Mouse (Mus musculus) pancreas, adult 10 weeks (tissue): ENCODE measurements around the gene Gm21541. TPM values are rescaled to one million over a fixed set of nuclear protein-coding genes. Genes with fewer than 3 reads are reported as not detected.

Experiments used
- polyA plus RNA-seq: library from polyadenylated mRNA; stranded (reverse); fragments of 350-450 nt; fragmentation: Illumina TruSeq; extraction: RNeasy Lipid Tissue Mini Kit (QIAGEN cat#74804); gene quantifications from one replicate; pipeline ENCODE4 v1.2.3, GENCODE M21; 2015; ENCODE audit warnings: low read depth, low replicate concordance; ENCODE audit not compliant: insufficient read depth

The Gm21541 gene
- polyA plus RNA-seq: not detected

DNA sequence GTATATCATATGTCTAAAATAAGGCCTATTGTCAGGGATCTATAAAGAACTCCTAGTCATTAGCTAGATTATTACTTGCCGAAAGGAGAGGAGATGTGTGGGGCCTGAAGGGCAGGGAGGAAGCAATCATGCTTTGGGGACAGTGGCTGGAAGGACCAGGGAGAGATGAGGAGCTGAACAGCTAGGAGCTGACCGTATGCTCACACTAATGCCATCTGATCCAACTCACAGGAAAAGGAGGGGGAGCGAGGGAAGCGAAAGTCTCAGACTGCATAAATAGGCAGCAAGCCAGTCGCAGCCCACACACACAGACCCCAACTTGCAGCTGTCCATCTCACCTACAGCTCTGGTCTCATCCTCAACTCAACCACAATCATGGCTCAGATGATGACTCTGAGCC is at the start of gene Gm21541:
Gm21541 (plus strand) TSS at position 301 of the 400 bp plus-strand sequence.

DNA sequence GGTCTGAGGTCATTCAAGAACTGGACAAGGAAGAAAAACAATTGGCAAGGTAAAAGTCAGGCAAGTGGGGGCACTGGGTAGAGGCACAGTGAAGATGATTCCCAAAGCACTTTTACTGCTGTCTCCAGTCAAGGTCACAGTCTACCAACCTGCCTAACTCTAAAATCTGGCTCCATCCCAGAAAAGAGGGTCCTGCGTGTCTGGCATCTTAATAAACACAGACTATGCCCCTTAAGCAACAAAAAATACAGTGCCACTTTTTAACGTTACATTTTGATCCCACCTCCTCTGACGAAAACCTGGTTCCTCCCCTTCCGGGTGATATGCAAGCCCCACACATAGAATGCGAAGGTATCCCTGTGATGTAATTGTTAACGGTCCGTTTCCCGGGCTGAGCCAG is 37.9 kb downstream of the Gm21541 start, which contains the start of gene Gm20878:
Gm20878 (plus strand) TSS at position 301 of the 400 bp plus-strand sequence.

Other genes with a start within 250 kb of the Gm21541 start
- 2.7 TPM for gene Cntfr, start 206.5 kb upstream of the Gm21541 start, polyA plus RNA-seq
- gene Il11ra1, start 203.6 kb upstream of the Gm21541 start, polyA plus RNA-seq: 70.9 TPM
- gene Rpp25l, start 190.1 kb upstream of the Gm21541 start, polyA plus RNA-seq: 14.3 TPM
- gene Dctn3, start 180.4 kb upstream of the Gm21541 start, polyA plus RNA-seq: 13.2 TPM
- gene Arid3c, start 172.5 kb upstream of the Gm21541 start, polyA plus RNA-seq: not detected
- 16.1 TPM for gene Galt, start 148.4 kb upstream of the Gm21541 start, polyA plus RNA-seq
- gene Sigmar1, start 147.5 kb upstream of the Gm21541 start, polyA plus RNA-seq: 12.5 TPM
- gene Ccl27a, start 129.4 kb upstream of the Gm21541 start, polyA plus RNA-seq: 9.6 TPM
- gene Gm20878, start 38.0 kb downstream of the Gm21541 start, polyA plus RNA-seq: not detected
- 0.24 TPM for gene Fam205a4, start 62.4 kb downstream of the Gm21541 start, polyA plus RNA-seq
- not detected for gene Gm21093, start 131.1 kb downstream of the Gm21541 start, polyA plus RNA-seq
- gene Gm3893, start 187.6 kb downstream of the Gm21541 start, polyA plus RNA-seq: not detected
- gene Gm13304, start 211.2 kb downstream of the Gm21541 start, polyA plus RNA-seq: not detected
- not detected for gene Gm13306, start 249.8 kb downstream of the Gm21541 start, polyA plus RNA-seq